Mouse (Mus musculus) ES-E14 (cell line): Measurements from ENCODE around the gene Actrt2. TPM values are rescaled to one million over a fixed set of nuclear protein-coding genes. Genes with fewer than 3 reads are reported as not detected.

Source experiments
- DNase-seq: peaks from one replicate; pipeline ENCODE4 v3.0.0-alpha.2; 2013; ENCODE audit warnings: low read depth, low spot score
- H3K27ac ChIP-seq: 2 replicates; pipeline ENCODE4 v1.5.1; 2012; ENCODE audit warnings: low read depth, mild to moderate bottlenecking, low read length, moderate library complexity, mixed read lengths; ENCODE audit not compliant: poor library complexity, insufficient read depth, severe bottlenecking
- H3K36me3 ChIP-seq: 2 replicates; pipeline ENCODE4 v1.6.1; 2012; ENCODE audit warnings: mild to moderate bottlenecking, low read length, moderate library complexity, mixed read lengths; ENCODE audit not compliant: control insufficient read depth, poor library complexity, insufficient read depth, severe bottlenecking
- H3K4me1 ChIP-seq, 2 experiments: fragments of 150-350 bp in 1 of 2; sonication (generic) in 1 of 2; 2 replicates each; pipeline ENCODE4 v1.6.1; 2012; ENCODE audit warnings: low read length in 2 of 2, mild to moderate bottlenecking in 1 of 2, mixed read lengths in 1 of 2; ENCODE audit not compliant: control insufficient read depth in 2 of 2, insufficient read depth in 2 of 2, poor library complexity in 1 of 2
- H3K4me3 ChIP-seq, 2 experiments: fragments of 150-350 bp in 1 of 2; sonication (generic) in 1 of 2; 2 replicates each; pipeline ENCODE4 v1.5.1; 2012; ENCODE audit warnings: low read length in 2 of 2, low read depth in 1 of 2, mild to moderate bottlenecking in 1 of 2, mixed read lengths in 1 of 2; ENCODE audit not compliant: insufficient read depth in 1 of 2, poor library complexity in 1 of 2, severe bottlenecking in 1 of 2
- H3K9ac ChIP-seq: 2 replicates; pipeline ENCODE4 v1.6.1; 2012; ENCODE audit warnings: low read depth, mild to moderate bottlenecking, low read length, mixed read lengths; ENCODE audit not compliant: poor library complexity, insufficient read depth, severe bottlenecking
- H3K9me3 ChIP-seq: fragments of 150-350 bp; sonication (generic); 2 replicates; pipeline ENCODE4 v1.6.1; 2012; ENCODE audit warnings: low read depth, mild to moderate bottlenecking, low read length; ENCODE audit not compliant: control insufficient read depth, insufficient read depth
- CHD2 ChIP-seq: IDR thresholded peaks from 2 replicates; pipeline ENCODE4 v1.6.1; 2014; ENCODE audit warnings: mild to moderate bottlenecking, low read depth, low read length, inconsistent platforms
- HCFC1 ChIP-seq: IDR thresholded peaks from 2 replicates; pipeline ENCODE4 v1.6.1; 2012; ENCODE audit warnings: low read length, inconsistent platforms, borderline replicate concordance; ENCODE audit not compliant: insufficient read depth
- MAFK ChIP-seq: IDR thresholded peaks from 2 replicates; pipeline ENCODE4 v1.6.1; 2014; ENCODE audit warnings: mild to moderate bottlenecking, low read depth, low read length, inconsistent platforms; ENCODE audit not compliant: insufficient read depth
- ZC3H11A ChIP-seq: IDR thresholded peaks from 2 replicates; pipeline ENCODE4 v1.6.1; 2012; ENCODE audit warnings: low read depth, mild to moderate bottlenecking, inconsistent platforms, low read length, borderline replicate concordance
- ZNF384 ChIP-seq: IDR thresholded peaks from 2 replicates; pipeline ENCODE4 v1.6.1; 2012; ENCODE audit warnings: low read depth, low read length, inconsistent platforms
- in situ Hi-C, 2 experiments: fragments of 600-800 bp; cut with MboI; formaldehyde crosslinking; loops; one replicate each; pipeline ENCODE4 v1.15.1; 2025; ENCODE audit warnings: low sequenced_read_pairs in 2 of 2, inconsistent platforms in 1 of 2; ENCODE audit not compliant: unreplicated experiment in 2 of 2
- total RNA-seq: library from RNA; depleted of rRNA; stranded (reverse); fragments of 300-350 nt; gene quantifications from 2 replicates; pipeline ENCODE4 v1.2.3, GENCODE M21; 2012

Gene Actrt2
- total RNA-seq, 1 experiment: not detected

DNA sequence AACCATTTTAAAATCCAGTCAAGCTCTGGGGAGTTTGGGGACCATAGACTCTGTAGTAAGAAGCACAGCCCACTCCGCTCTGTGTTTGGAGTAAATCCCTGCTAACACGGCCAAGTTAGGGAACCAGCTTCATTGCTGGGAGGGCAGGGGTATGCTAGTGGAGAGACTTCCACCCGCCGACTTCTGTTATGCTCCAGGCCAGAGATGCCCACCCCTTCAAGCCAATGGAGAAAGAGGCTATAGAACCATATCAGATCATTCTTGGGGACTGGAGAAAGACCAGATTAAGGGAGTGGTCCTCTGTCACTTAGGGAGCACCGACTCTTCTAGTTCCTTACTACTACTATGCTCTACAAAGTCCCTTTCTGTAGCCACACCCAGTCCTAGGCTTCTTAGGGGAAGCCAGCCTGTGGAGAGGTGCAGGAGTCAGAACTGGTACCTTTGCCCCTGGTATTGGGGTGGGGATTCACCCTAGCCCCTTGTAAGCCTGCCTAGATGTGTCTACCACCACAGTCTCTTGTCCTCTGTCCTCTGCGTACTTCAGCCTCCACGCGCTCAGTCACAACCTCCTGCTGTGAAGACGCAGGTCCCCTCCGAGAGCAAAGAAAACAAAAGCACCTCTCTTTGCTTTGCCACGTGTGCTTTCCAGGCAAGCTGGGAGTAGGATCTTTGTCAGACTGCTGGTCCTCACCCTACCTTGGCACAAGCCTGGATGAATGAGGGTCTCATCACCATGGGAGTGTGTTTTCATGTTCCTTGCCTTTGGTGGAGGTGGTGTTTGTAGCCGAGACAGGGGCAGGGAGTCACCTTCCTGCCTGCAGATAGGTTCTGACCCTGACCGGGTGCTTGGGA lies 27.9 kb downstream of the Actrt2 start:
- in situ Hi-C loops: no loop called here
- TF ChIP-seq ZC3H11A: no peak
- no peak for TF ChIP-seq CHD2
- no peak for TF ChIP-seq MAFK
- TF ChIP-seq ZNF384: no peak
- TF ChIP-seq HCFC1: no peak
- H3K9ac ChIP-seq: no peak overlapping the region
- no peaks in the 10 kb centered on the region for H3K36me3 ChIP-seq
- H3K4me3 ChIP-seq: no peak overlapping the region
- H3K27ac ChIP-seq: no peak overlapping the region
- H3K4me1 ChIP-seq: peaks cover 0 to 12% of the 10 kb centered on the region in 2 experiments; a peak in 1 of 4 replicates
- no peak for DNase-seq
- H3K9me3 ChIP-seq: no peaks in the 10 kb centered on the region

GRCm38 (mm10) chr4:154639126-154639525 lies 28.5 kb downstream of the Actrt2 start:
- in situ Hi-C loops: no loop called here
- no peak for DNase-seq
- TF ChIP-seq MAFK (no peak), ZNF384 (no peak), ZC3H11A (no peak), CHD2 (no peak), HCFC1 (no peak)
- Histone ChIP-seq H3K4me1 (peaks cover 0 to 17% of the 10 kb centered on the region in 2 experiments; a peak in 1 of 4 replicates), H3K36me3 (peaks cover under 1% of the 10 kb centered on the region; the same call in 1 of the 2 replicates), H3K9ac (no peak overlapping the region), H3K4me3 (no peak overlapping the region), H3K9me3 (no peaks in the 10 kb centered on the region), H3K27ac (no peak overlapping the region)

- Histone ChIP-seq H3K4me1 (peaks cover 0 to 15% of the 10 kb centered on the region in 2 experiments; a peak in 1 of 4 replicates), H3K4me3 (peak overlapping the region in 1 of 2 experiments; percentile 41; a peak in 1 of 4 replicates)
- in situ Hi-C loops: no loop called here
Observed at GRCm38 (mm10) chr4:154638320-154638886, 29.3 kb downstream of the Actrt2 start.

DNA sequence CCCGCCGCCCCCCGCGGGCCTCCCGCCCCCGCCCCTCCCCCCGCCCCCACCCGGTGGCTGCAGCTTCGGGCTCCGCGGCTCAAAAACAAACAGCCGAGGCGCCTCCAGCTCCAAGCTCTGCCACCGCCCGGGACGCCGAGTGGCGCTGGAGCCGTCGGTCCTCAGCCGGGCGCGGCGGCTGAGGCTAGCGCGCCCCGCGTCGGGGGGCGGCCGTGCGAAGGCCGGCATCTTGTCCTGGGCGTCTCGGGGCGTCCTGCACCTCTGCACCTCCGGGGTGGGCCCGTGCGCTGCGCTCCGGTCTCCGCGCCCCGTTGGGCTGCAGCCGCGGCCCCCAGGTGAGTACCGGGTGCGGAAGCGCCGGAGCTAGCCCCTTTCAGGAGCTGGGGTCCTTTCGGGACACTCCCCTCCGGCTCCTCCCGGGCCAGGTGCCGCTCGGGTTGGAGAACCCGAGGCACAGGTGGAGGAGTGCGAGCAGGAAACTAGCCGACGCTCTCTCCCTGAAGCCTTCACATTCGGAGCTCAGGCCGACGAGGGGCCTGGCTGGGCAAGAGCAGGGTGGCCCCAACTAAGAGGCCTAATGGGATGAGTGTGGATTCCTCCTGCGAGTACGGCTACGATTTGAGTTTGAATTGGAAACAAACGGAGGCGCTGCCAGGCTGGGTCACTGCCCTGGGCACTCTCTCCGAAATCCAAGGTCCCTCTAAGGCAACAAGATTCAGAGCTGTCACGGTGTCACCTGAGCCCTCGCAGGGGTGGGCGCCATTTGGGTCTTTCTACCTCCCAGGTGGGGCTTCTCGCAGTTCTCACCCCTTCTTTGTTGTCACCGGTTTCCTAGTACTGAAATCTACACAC lies 30.0 kb downstream of the Actrt2 start:
- no peak overlapping the region for H3K27ac ChIP-seq
- H3K36me3 ChIP-seq: peaks cover 2% of the 10 kb centered on the region; the same call in 1 of the 2 replicates
- H3K4me1 ChIP-seq: peaks cover 0 to 14% of the 10 kb centered on the region in 2 experiments; a peak in 1 of 4 replicates
- DNase-seq: no peak
- H3K4me3 ChIP-seq: peak overlapping the region; percentile 41 to 55
- in situ Hi-C loops: no loop called here
- H3K9me3 ChIP-seq: no peaks in the 10 kb centered on the region
- peak overlapping the region; percentile 26; the same call in 1 of the 2 replicates for H3K9ac ChIP-seq
- TF ChIP-seq CHD2: no peak
- no peak for TF ChIP-seq MAFK
- TF ChIP-seq ZNF384: no peak
- TF ChIP-seq ZC3H11A: no peak
- no peak for TF ChIP-seq HCFC1

More at GRCm38 (mm10) chr4:154638320-154638886, 29.3 kb downstream of the Actrt2 start:
- Histone ChIP-seq H3K27ac (no peak overlapping the region), H3K9me3 (no peaks in the 10 kb centered on the region), H3K36me3 (peaks cover 2% of the 10 kb centered on the region; the same call in 1 of the 2 replicates), H3K9ac (no peak overlapping the region)
- DNase-seq: no peak
- no peak for TF ChIP-seq MAFK
